Mouse (Mus musculus): ENCODE results near the gene Tjap1.

DNA sequence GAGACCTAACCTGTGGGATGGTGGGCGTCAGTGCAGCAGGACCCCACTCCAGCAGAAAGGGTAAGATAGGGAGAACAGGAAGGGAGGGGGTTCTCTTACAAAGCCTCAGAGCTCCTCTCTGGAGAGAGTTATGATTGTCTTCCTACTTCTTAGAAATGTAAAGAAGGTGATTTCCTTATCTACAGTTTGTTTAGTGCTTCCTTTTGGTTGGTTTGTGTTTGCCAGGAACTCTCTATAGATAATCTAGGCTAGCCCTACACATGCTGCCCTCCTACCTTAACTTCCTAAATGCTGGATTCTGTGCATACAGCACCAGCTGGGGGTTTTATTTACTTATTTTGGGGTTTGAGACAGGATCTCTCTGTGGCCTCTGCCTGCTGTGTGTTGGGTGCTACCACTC, 46.8 kb downstream of the Tjap1 start:
- TF ChIP-seq MYOD1 (IDR thresholded peaks at IDR 0.05; ENCODE audit: control insufficient read depth in 1 of 3, insufficient read length in 2 of 3, low read depth in 2 of 3), result no peak
- TF ChIP-seq E2F4 (IDR thresholded peaks at IDR 0.05; ENCODE audit: insufficient read depth), result no peak
- no peak for TF ChIP-seq POLR2A (IDR thresholded peaks at IDR 0.05; ENCODE audit: insufficient read length, low read depth)
- TF ChIP-seq TCF12 (IDR thresholded peaks at IDR 0.05; ENCODE audit: insufficient read depth, poor library complexity, severe bottlenecking), result no peak

All from myocyte (in vitro differentiated cells).